Mouse (Mus musculus) adrenal gland, postnatal 14 days (tissue): ENCODE measurements at regions not wholly inside any gene's neighbourhood (a gene's known extent, or its start where the extent isn't known, plus 50 kb on each side); places are given as distances from the start of the nearest gene placed in this dataset.
A peak's percentile ranks its signal among the peaks of the same experiment; 100 is the strongest.

Experiments used
- DNase-seq: peaks from one replicate; pipeline ENCODE4 v3.0.0; 2021; ENCODE audit warnings: mixed read lengths

GRCm38 (mm10) chr1:105206216-105206615 is 150.3 kb downstream of the Rnf152 start:
- DNase-seq, result no peak

GRCm38 (mm10) chr1:105199305-105199704 is 157.2 kb downstream of the Rnf152 start:
- peak; percentile 54 for DNase-seq

GRCm38 (mm10) chr1:105191126-105191525 is 165.4 kb downstream of the Rnf152 start:
- no peak for DNase-seq

GRCm38 (mm10) chr1:105188920-105189266 is 167.6 kb downstream of the Rnf152 start:
- DNase-seq, result peak; percentile 45

GRCm38 (mm10) chr1:105188210-105188919 is 168.1 kb downstream of the Rnf152 start:
- DNase-seq, result peak; percentile 13

- DNase-seq, result no peak
Measured at GRCm38 (mm10) chr1:105184470-105184869, 172.0 kb downstream of the Rnf152 start.

GRCm38 (mm10) chr1:105179371-105179823 is 177.1 kb downstream of the Rnf152 start:
- peak; percentile 78 for DNase-seq

GRCm38 (mm10) chr1:105178773-105179172 is 177.7 kb downstream of the Rnf152 start:
- no peak for DNase-seq

- DNase-seq, result no peak
Measured at GRCm38 (mm10) chr1:105177938-105178337, 178.6 kb downstream of the Rnf152 start.

GRCm38 (mm10) chr1:105177015-105177762 is 179.3 kb downstream of the Rnf152 start:
- no peak for DNase-seq

- DNase-seq, result no peak
Measured at GRCm38 (mm10) chr1:105170979-105171378, 185.5 kb downstream of the Rnf152 start.

GRCm38 (mm10) chr1:105170114-105170506 is 186.4 kb downstream of the Rnf152 start:
- no peak for DNase-seq

- peak; percentile 19 for DNase-seq
Measured at GRCm38 (mm10) chr1:105169455-105170113, 186.9 kb downstream of the Rnf152 start.

- DNase-seq, result no peak
Measured at GRCm38 (mm10) chr1:105168808-105169207, 187.7 kb downstream of the Rnf152 start.

- no peak for DNase-seq
Measured at GRCm38 (mm10) chr1:105157459-105158124, 198.9 kb downstream of the Rnf152 start.

- no peak for DNase-seq
Measured at GRCm38 (mm10) chr1:105152175-105152828, 204.2 kb downstream of the Rnf152 start.

GRCm38 (mm10) chr1:105151466-105151846 is 205.1 kb downstream of the Rnf152 start:
- DNase-seq, result no peak

GRCm38 (mm10) chr1:105150624-105151465 is 205.7 kb downstream of the Rnf152 start:
- DNase-seq, result no peak

GRCm38 (mm10) chr1:105148792-105149191 is 207.7 kb downstream of the Rnf152 start:
- no peak for DNase-seq

GRCm38 (mm10) chr1:105148048-105148447 is 208.5 kb downstream of the Rnf152 start:
- DNase-seq, result no peak

GRCm38 (mm10) chr1:105123936-105124335 is 232.6 kb downstream of the Rnf152 start:
- DNase-seq, result no peak
